Comparison of ENCODE assay signal across 1 mouse cellular context in genomic region chr7:16296146-16296545, GRCm38 (mm10).
TF ChIP-seq lines count a peak whose summit lies in the region.

No protein-coding gene starts in this region.

TF ChIP-seq in MEL, 35 proteins besides CTCF, POLR2A, EP300 and RAD21:
- TF ChIP-seq MAX (IDR thresholded peaks at IDR 0.05; ENCODE audit: low read length) = no peak
- TF ChIP-seq ETS1 (IDR thresholded peaks at IDR 0.05; ENCODE audit: low read depth, low read length) = peak; percentile 66
- peak; percentile 72 for TF ChIP-seq TAL1 (IDR thresholded peaks at IDR 0.05; ENCODE audit: low read length)
